Mouse (Mus musculus) thymus, adult 2 months (tissue): Measurements from ENCODE around the gene Aldh2.

Experiments
- CTCF ChIP-seq: fragments of 200-500 bp; IDR thresholded peaks from 2 replicates; pipeline ENCODE4 v1.5.1; 2012; ENCODE audit warnings: mild to moderate bottlenecking, control low read depth, low read length, moderate library complexity, borderline replicate concordance; ENCODE audit not compliant: control insufficient read depth, poor library complexity, insufficient read depth; ENCODE audit errors: extremely low read depth
- POLR2A ChIP-seq: fragments of 200-500 bp; IDR thresholded peaks from 2 replicates; pipeline ENCODE4 v1.6.1; 2012; ENCODE audit warnings: mild to moderate bottlenecking, low read length, control low read depth, moderate library complexity; ENCODE audit not compliant: control insufficient read depth, poor library complexity, insufficient read depth; ENCODE audit errors: extremely low read depth

DNA sequence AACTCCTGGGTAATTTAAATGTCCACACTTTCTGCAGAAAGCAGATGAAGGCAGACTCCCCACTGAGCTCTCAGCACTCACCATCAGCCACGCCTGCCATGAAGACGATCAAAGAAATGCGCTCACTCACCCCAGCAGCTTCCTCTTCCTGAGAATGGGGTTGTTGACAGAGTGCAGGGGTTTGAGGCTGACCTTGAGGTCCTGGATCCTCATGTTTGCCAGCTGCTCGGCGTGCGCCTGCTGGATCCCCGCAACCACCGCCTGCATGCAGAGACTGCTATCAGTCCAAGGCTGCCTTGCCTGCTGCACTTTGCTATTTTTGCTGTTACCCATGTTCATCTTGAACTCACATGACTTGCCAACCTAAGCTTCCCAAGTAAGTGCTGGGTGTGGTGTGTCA lies 66.7 kb downstream of the Aldh2 start:
- TF ChIP-seq POLR2A (no peak), CTCF (no peak)
